Mouse (Mus musculus): ENCODE results near the gene Rnf25. TPM values are rescaled to one million over a fixed set of nuclear protein-coding genes. Genes with fewer than 3 reads are reported as not detected.

Gene Rnf25
- 36.3 and 41.6 TPM in 2 replicates for polyA plus RNA-seq (2016; fragmentation: Nextera tagmentation; extraction: Ambion mirVana)

- H3K4me3 ChIP-seq: peak within 1 kb of the TSS; percentile 94
- H3K4me1 ChIP-seq: peaks cover 14% of the 10 kb centered on the region
- peak within 1 kb of the TSS; percentile 86 for H3K27ac ChIP-seq
- WGBS: 10% methylated on average over 25 of the region's 25 CpGs
- peaks cover 34% of the 10 kb centered on the region for H3K36me3 ChIP-seq
- DNase-seq (ENCODE audit: low spot score): peak; percentile 83
- no peaks in the 10 kb centered on the region for H3K27me3 ChIP-seq (ENCODE audit: low read depth, poor library complexity, severe bottlenecking)
- no peaks in the 10 kb centered on the region for H3K9me3 ChIP-seq (replicated peaks)
Measured at GRCm38 (mm10) chr1:74601267-74601962, at the start of gene Rnf25, which contains the start of gene Stk36. Rnf25 (minus strand) TSS chr1:74601397. Stk36 (plus strand) TSS chr1:74601445.

DNA sequence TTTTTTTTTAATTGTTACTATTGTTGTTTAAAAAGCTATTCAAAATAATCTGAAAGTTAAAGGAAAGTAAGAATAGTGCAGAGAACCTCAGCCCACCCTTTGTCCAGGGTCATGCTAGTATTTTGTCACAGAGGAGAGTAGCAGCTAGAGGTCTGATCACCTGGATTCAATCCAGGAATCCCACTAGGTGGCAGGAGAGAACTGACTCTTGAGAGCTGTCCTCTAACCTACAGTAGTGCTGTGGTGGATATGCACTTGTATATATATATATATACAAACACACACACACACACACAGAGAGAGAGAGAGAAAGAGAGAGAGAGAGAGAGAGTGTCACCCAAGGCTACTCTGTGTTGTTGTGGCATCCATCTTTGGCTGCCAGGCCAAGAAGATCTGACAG is 42.7 kb upstream of the Rnf25 start:
- Histone ChIP-seq H3K36me3 (no peaks in the 10 kb centered on the region), H3K27ac (no peak overlapping the region), H3K4me1 (no peaks in the 10 kb centered on the region; the same call in 1 of the 2 replicates), H3K9me3 (replicated peaks) (no peaks in the 10 kb centered on the region), H3K4me3 (no peak overlapping the region), H3K27me3 (ENCODE audit: low read depth, poor library complexity, severe bottlenecking) (no peaks in the 10 kb centered on the region)
- DNase-seq (ENCODE audit: low spot score): no peak

GRCm38 (mm10) chr1:74643524-74643923 is 42.3 kb upstream of the Rnf25 start:
- Histone ChIP-seq H3K27me3 (ENCODE audit: low read depth, poor library complexity, severe bottlenecking) (no peaks in the 10 kb centered on the region), H3K4me1 (no peaks in the 10 kb centered on the region; the same call in 1 of the 2 replicates), H3K4me3 (no peak overlapping the region), H3K27ac (no peak overlapping the region), H3K9me3 (replicated peaks) (no peaks in the 10 kb centered on the region), H3K36me3 (no peaks in the 10 kb centered on the region)
- 90% methylated on average over 2 of the region's 2 CpGs for WGBS
- DNase-seq (ENCODE audit: low spot score): no peak

DNA sequence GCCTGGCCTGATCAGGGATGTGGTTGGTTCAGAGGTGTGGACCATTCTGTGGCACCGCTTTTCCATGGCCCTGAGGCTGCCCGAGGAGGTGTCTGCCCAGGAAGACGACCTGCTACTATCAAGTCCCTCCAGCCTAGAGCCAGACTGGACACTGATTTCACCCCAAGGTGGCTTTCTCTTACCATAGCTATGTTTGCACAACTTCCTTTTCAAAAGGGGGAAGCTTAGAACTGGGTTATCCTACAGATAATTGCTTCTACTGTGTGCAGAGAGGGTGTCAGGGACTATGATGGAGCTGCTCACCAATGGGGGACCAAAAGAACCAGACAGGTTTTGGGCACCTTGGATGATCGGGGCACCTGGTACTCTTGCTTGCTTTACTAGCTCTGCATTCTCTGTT is 31.5 kb upstream of the Rnf25 start:
- no peak overlapping the region for H3K4me3 ChIP-seq
- 88% methylated on average over 4 of the region's 4 CpGs for WGBS
- H3K27me3 ChIP-seq (ENCODE audit: low read depth, poor library complexity, severe bottlenecking): no peaks in the 10 kb centered on the region
- no peak overlapping the region for H3K27ac ChIP-seq
- no peaks in the 10 kb centered on the region for H3K9me3 ChIP-seq (replicated peaks)
- peaks cover 16% of the 10 kb centered on the region for H3K36me3 ChIP-seq
- no peak for DNase-seq (ENCODE audit: low spot score)
- peaks cover 7% of the 10 kb centered on the region for H3K4me1 ChIP-seq

GRCm38 (mm10) chr1:74628001-74628400 is 26.8 kb upstream of the Rnf25 start:
- Histone ChIP-seq H3K4me3 (no peak overlapping the region), H3K36me3 (peaks cover 26% of the 10 kb centered on the region), H3K27ac (no peak overlapping the region), H3K4me1 (peaks cover 7% of the 10 kb centered on the region), H3K9me3 (replicated peaks) (no peaks in the 10 kb centered on the region), H3K27me3 (ENCODE audit: low read depth, poor library complexity, severe bottlenecking) (no peaks in the 10 kb centered on the region)
- DNase-seq (ENCODE audit: low spot score): no peak
- 37% methylated on average over 7 of the region's 7 CpGs for WGBS

- Histone ChIP-seq H3K4me1 (peaks cover 7% of the 10 kb centered on the region), H3K27ac (no peak overlapping the region), H3K27me3 (ENCODE audit: low read depth, poor library complexity, severe bottlenecking) (no peaks in the 10 kb centered on the region), H3K9me3 (replicated peaks) (no peaks in the 10 kb centered on the region), H3K36me3 (peaks cover 26% of the 10 kb centered on the region), H3K4me3 (no peak overlapping the region)
- 90% methylated on average over 4 of the region's 4 CpGs for WGBS
- DNase-seq (ENCODE audit: low spot score): no peak
Measured at GRCm38 (mm10) chr1:74626076-74626475, 24.9 kb upstream of the Rnf25 start.

DNA sequence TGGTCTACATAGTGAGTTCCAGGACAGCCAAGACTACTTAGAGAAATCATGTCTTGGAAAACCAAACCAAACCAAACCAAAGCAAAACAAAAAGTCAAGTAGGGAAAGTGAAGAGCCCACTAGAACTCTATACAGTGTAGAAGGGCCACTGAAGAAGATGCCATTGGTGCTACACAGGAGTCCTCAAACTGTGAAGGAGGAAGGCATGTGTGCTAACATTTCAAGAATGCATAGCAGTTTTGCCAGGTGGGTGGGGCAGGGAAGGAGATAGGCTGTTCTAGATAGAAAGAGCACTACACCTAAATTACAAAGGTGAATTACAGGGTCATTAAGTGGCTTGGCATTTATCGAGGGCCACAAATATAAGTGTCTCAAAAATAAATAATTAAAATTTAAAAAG is 23.0 kb upstream of the Rnf25 start:
- 89% methylated on average over 1 of the region's 1 CpGs for WGBS
- H3K36me3 ChIP-seq: peaks cover 26% of the 10 kb centered on the region
- H3K27ac ChIP-seq: no peak overlapping the region

DNA sequence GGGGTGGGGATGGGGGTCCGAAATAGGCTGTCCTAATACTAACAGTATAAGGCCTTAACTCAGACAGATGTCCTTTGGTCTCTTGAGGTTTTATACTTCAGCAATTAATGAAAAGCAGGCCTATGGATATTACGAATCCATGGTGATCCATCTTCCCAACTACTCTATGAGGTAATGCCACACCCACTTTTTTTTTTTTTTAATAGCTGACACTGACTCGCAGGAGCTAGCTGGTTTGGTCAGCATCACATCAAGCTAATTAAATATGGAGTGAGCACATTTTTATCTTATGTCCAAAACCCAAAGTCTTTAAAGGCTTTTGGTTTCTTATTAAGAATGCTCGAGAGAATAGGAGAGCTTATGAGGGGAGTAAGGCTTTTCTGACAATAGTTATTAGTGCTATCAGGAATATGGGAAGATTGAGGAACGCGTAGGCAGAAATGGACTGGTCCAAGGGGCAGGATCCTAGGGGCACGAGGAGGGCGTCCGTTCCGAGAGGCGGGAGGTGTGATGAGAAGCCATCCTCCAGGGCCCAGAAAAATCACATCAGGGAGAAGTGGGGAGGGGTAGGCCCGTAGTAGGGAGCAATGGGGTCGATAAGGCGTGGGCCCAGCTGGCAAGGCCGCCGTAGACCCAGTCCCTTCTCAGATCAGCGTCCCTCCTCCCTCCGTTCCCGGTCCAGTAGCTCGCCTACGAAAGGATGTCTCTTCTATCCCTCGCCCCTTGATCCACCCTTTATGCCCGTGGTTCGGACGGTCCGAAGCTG is 513 bp downstream of the Rnf25 start:
- Histone ChIP-seq H3K9me3 (replicated peaks) (no peaks in the 10 kb centered on the region), H3K36me3 (peaks cover 38% of the 10 kb centered on the region), H3K27me3 (ENCODE audit: low read depth, poor library complexity, severe bottlenecking) (no peaks in the 10 kb centered on the region), H3K27ac (peak overlapping the region; percentile 86), H3K4me1 (peaks cover 14% of the 10 kb centered on the region), H3K4me3 (peak overlapping the region; percentile 94)
- no peak for DNase-seq (ENCODE audit: low spot score)
- WGBS: 8% methylated on average over 26 of the region's 26 CpGs

More for the DNA sequence above, 23.0 kb upstream of the Rnf25 start:
- H3K27me3 ChIP-seq (ENCODE audit: low read depth, poor library complexity, severe bottlenecking): no peaks in the 10 kb centered on the region
- no peak overlapping the region for H3K4me3 ChIP-seq
- no peaks in the 10 kb centered on the region for H3K9me3 ChIP-seq (replicated peaks)
- no peak for DNase-seq (ENCODE audit: low spot score)
- peaks cover 7% of the 10 kb centered on the region for H3K4me1 ChIP-seq

DNA sequence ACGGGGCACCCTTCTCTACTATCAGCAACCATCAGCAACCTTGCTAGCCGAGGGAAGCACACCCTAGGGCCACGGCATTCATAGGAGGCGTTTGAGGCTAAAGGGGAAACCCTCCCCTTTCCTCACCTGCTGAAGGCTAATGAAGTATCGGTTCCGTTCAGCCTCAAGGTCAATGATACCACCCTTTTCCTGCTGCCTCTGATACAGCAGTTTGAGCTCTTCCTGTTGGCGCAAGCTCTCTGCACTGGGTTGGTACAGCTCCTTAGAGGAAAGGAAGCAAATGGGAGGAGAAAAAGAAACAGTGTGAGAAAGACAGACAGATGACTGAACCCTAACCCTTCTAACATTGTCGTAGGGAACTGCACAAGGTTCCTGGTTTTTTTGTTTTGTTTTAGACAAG is 6.8 kb downstream of the Rnf25 start:
- no peaks in the 10 kb centered on the region for H3K9me3 ChIP-seq (replicated peaks)
- no peaks in the 10 kb centered on the region for H3K27me3 ChIP-seq (ENCODE audit: low read depth, poor library complexity, severe bottlenecking)
- H3K4me1 ChIP-seq: peaks cover under 1% of the 10 kb centered on the region; the same call in 1 of the 2 replicates
- no peak overlapping the region for H3K27ac ChIP-seq
- whole genome bisulfite sequencing: 90% methylated on average over 8 of the region's 8 CpGs
- no peak overlapping the region for H3K4me3 ChIP-seq
- no peak for DNase-seq (ENCODE audit: low spot score)
- peaks cover 93% of the 10 kb centered on the region for H3K36me3 ChIP-seq

DNA sequence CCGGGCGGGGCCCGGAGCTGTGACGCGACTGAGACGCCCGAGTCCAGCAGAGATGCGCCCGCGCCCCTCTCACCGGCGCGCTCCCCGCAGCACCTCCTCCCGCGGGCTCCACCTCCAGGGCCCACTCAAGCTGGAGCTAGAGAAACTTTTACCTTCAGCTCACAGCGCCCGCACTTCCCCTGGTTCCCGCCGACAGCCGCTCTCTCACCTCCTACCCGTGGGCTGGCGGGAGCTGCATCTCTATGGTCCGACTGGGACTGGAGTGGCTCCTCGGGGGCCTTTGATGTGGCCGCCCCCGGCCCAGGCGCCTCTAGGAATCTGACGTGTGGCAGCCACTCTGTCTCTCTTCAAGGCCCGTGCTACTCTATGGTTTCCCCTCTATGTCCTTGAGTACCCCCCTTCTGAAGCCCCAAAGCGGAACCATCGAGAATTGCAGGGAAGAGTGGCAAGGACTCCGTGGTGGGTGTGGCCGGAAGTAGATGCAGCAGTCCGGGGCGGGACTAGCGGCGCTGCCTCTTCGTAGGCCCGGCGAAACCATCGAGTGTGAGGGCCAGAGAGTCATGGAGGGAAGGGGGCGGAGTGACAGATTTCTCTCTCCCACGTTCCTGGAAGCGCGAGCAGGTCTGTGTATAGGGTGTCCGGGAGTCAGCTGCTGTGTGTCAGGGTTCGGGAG is 13.3 kb downstream of the Rnf25 start, which contains the start of the genes Zfp142 and Bcs1l:
Gene Zfp142, minus strand, starts transcription at position 474 of the 673 bp plus-strand sequence.
Gene Bcs1l, plus strand, starts transcription at position 517 of the 673 bp plus-strand sequence.
- Histone ChIP-seq H3K9me3 (replicated peaks) (no peaks in the 10 kb centered on the region), H3K36me3 (peaks cover 51% of the 10 kb centered on the region), H3K4me3 (peak within 1 kb of the TSS; percentile 91), H3K27ac (peak within 1 kb of the TSS; percentile 87), H3K27me3 (ENCODE audit: low read depth, poor library complexity, severe bottlenecking) (no peaks in the 10 kb centered on the region), H3K4me1 (peaks cover 23% of the 10 kb centered on the region)
- peak; percentile 98 for DNase-seq (ENCODE audit: low spot score)
- WGBS: under 1% methylated on average over 48 of the region's 48 CpGs

GRCm38 (mm10) chr1:74587233-74587772 is 13.9 kb downstream of the Rnf25 start:
- Histone ChIP-seq H3K36me3 (peaks cover 53% of the 10 kb centered on the region), H3K4me3 (peak overlapping the region; percentile 91)
- WGBS: under 1% methylated on average over 24 of the region's 24 CpGs

DNA sequence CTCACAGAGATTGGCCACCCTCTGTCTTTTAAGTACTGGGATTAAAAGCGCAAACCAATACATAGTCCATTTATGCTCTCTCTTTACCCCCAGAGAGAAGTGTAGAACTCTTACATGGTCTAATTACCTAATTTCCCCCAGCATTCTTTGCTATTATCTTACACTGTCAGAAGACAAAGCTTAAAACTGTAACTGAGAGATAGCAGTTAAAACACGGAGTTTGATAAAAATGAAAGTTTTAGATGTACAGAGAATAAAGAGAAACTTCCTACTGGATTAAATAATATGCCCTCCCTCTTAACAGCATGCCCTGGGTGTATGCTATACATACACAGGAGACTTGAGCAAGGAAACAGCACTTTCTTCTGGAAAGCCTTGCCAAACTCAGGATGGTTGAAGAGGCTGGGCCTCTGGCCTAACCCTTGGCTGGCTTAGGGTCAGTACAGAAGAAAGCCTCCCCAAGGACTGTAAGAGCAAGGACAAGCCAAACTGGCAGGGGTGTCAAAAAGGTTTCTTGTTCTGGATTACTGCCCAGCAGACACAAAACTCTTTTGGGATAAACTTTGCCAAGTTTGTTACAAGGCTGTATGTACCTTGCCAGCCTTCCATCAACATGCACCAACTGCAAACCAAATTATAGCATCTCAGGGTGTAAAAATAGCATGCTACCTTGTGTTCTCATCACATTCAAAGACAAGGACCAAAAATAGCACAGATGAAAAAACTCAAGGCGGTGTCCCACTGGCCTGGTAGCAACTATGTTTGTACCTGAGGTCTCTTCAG is 16.4 kb downstream of the Rnf25 start:
- Histone ChIP-seq H3K36me3 (peaks cover 48% of the 10 kb centered on the region), H3K9me3 (replicated peaks) (no peaks in the 10 kb centered on the region)

More at GRCm38 (mm10) chr1:74587233-74587772, 13.9 kb downstream of the Rnf25 start:
- no peak for DNase-seq (ENCODE audit: low spot score)
- Histone ChIP-seq H3K9me3 (replicated peaks) (no peaks in the 10 kb centered on the region), H3K4me1 (peaks cover 23% of the 10 kb centered on the region), H3K27ac (peak overlapping the region; percentile 87), H3K27me3 (ENCODE audit: low read depth, poor library complexity, severe bottlenecking) (no peaks in the 10 kb centered on the region)

More for the DNA sequence above, 16.4 kb downstream of the Rnf25 start:
- no peaks in the 10 kb centered on the region for H3K27me3 ChIP-seq (ENCODE audit: low read depth, poor library complexity, severe bottlenecking)
- WGBS: 97% methylated on average over 3 of the region's 3 CpGs
- no peak for DNase-seq (ENCODE audit: low spot score)
- peaks cover 23% of the 10 kb centered on the region for H3K4me1 ChIP-seq
- H3K27ac ChIP-seq: no peak overlapping the region
- no peak overlapping the region for H3K4me3 ChIP-seq
